Mouse (Mus musculus) erythroblast, embryonic 14.5 days (primary cell): ENCODE data around the gene Lekr1. TPM values are rescaled to one million over a fixed set of nuclear protein-coding genes. Genes with fewer than 3 reads are reported as not detected.

Experiments
- H3K27me3 ChIP-seq: 2 replicates; pipeline ENCODE4 v1.6.1; 2012; ENCODE audit warnings: inconsistent platforms; ENCODE audit not compliant: control insufficient read depth
- H3K36me3 ChIP-seq: 2 replicates; pipeline ENCODE4 v1.6.1; 2012; ENCODE audit warnings: mild to moderate bottlenecking, inconsistent platforms; ENCODE audit not compliant: control insufficient read depth
- H3K4me1 ChIP-seq: 2 replicates; pipeline ENCODE4 v1.6.1; 2012; ENCODE audit warnings: inconsistent platforms; ENCODE audit not compliant: control insufficient read depth
- H3K4me3 ChIP-seq: replicated peaks from 2 replicates; pipeline ENCODE3; 2012; ENCODE audit warnings: moderate library complexity, mild to moderate bottlenecking, inconsistent platforms
- H3K9me3 ChIP-seq: 2 replicates; pipeline ENCODE4 v1.6.1; 2012; ENCODE audit warnings: low read length, inconsistent platforms, mixed read lengths; ENCODE audit not compliant: control insufficient read depth
- GATA1 ChIP-seq: IDR thresholded peaks from 2 replicates; pipeline ENCODE4 v1.6.1; 2012; ENCODE audit warnings: low read length, inconsistent platforms, mixed read lengths
- TAL1 ChIP-seq: IDR thresholded peaks from 3 replicates; pipeline ENCODE4 v1.6.1; 2012; ENCODE audit warnings: low read length, inconsistent platforms, mixed read lengths
- polyA plus RNA-seq: library from polyadenylated mRNA; stranded (reverse); fragments of >175 nt; gene quantifications from 2 replicates; pipeline ENCODE4 v1.2.3, GENCODE M21; 2012

Gene Lekr1
- polyA plus RNA-seq, 1 experiment = not detected

- no peaks in the 10 kb centered on the region for H3K9me3 ChIP-seq
- H3K4me3 ChIP-seq = no peak overlapping the region
- no peaks in the 10 kb centered on the region; the same call in 1 of the 2 replicates for H3K27me3 ChIP-seq
- no peaks in the 10 kb centered on the region for H3K36me3 ChIP-seq
- TF ChIP-seq TAL1 = no peak
- TF ChIP-seq GATA1 = no peak
- no peaks in the 10 kb centered on the region for H3K4me1 ChIP-seq
Observed at GRCm38 (mm10) chr3:65869724-65870123, 203.7 kb downstream of the Lekr1 start.

- no peak overlapping the region for H3K4me3 ChIP-seq
- no peaks in the 10 kb centered on the region; the same call in 1 of the 2 replicates for H3K27me3 ChIP-seq
- H3K36me3 ChIP-seq = no peaks in the 10 kb centered on the region
- TF ChIP-seq GATA1 (no peak), TAL1 (no peak)
- no peaks in the 10 kb centered on the region for H3K4me1 ChIP-seq
- no peaks in the 10 kb centered on the region for H3K9me3 ChIP-seq
Observed at GRCm38 (mm10) chr3:65871188-65871603, 205.2 kb downstream of the Lekr1 start.

DNA sequence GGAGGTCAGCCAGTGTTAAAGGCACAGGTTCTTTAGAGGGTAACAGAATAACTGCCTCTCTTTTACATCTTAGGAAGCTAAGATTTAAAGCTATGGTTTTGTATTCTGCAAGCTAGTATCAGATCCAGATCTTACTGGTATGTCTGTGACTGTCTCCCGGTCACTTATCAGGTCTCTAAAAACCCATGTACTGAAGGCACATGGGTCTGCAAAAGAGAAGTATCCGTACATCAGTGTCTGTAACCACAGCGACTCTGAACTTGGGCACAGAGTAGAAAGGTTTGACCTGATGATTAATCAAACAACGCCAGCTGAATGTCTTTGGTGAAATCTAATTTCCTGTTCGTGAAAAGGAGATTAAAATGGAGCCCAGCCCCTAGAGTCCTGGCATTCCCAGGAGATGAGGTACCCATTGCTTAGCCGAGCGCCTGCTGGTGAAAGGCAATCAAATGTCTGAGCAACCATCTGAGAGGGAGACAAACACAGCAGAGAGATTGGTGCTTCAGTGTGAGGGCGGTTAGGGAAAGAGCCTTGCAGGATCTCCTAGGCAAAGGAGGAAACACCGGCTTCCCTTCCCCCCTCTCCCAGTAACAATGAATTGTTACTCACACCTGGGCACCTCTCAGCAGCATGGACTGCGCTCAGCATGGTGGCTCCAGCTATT, 205.7 kb downstream of the Lekr1 start:
- no peaks in the 10 kb centered on the region for H3K4me1 ChIP-seq
- no peak overlapping the region for H3K4me3 ChIP-seq
- no peaks in the 10 kb centered on the region for H3K36me3 ChIP-seq
- no peaks in the 10 kb centered on the region for H3K9me3 ChIP-seq
- no peak for TF ChIP-seq TAL1
- no peaks in the 10 kb centered on the region; the same call in 1 of the 2 replicates for H3K27me3 ChIP-seq

DNA sequence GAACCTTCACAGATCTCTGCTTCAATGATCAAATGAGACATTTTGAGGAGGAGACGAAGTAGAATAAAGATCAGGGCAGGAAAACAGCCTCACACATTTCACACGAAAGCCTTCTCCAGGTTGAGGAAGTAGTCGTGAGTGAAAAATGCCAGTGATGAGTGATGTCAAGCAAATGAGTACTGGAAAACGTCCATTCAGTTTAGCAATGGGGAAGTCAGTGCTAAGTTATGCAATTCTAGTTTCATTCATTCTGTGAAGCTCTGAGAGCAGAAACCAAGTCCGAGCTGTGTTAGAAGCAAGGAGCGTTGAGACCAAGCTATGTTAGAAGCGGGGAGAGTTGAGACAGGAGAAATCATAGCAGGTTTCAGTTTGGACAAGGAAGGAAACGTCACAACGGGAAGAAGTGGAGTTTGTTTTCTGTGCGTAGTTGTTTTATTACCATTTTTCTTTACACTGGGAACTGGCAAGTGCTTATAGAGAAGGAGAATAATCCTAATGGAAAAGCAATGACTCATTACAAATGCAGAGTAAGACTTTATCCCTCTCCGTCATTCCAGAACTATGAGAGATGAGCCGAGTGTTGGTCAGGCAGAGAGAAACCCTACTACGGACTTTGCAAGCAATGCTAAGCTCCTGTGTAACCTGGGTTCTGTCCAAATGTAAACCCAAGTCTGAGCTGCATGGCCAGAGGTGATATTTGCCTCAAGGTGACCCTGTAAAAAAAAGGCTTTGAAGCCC, 207.2 kb downstream of the Lekr1 start:
- Histone ChIP-seq H3K9me3 (no peaks in the 10 kb centered on the region), H3K27me3 (peaks cover 2% of the 10 kb centered on the region; the same call in 1 of the 2 replicates), H3K4me1 (no peaks in the 10 kb centered on the region), H3K4me3 (no peak overlapping the region), H3K36me3 (no peaks in the 10 kb centered on the region)
- no peak for TF ChIP-seq TAL1
- TF ChIP-seq GATA1 = no peak

Other genes starting within 250 kb of the Lekr1 start
- gene Tiparp, start 137.8 kb upstream of the Lekr1 start, polyA plus RNA-seq = 0.05 and 0.06 TPM in 2 replicates